Mouse (Mus musculus): Measurements from ENCODE around the gene Rplp0. TPM values are rescaled to one million over a fixed set of nuclear protein-coding genes. Genes with fewer than 3 reads are reported as not detected.
"Not testable (repeated sequence)": the region's sequence is repeated elsewhere in the genome, so short reads cannot be mapped to it uniquely, and the experiment has no call there.

The Rplp0 gene
- polyA plus RNA-seq, 1 experiment from 2014 or later = 1,268 TPM

GRCm38 (mm10) chr5:115574992-115575391 lies 15.7 kb downstream of the Rplp0 start:
- Histone ChIP-seq H3K9ac (ENCODE audit: low read length) (no peak overlapping the region), H3K27ac (replicated peaks in 1 of 2; ENCODE audit: control insufficient read depth in 1 of 2, insufficient read depth in 1 of 2, low read depth in 2 of 2, low read length in 2 of 2) (peak overlapping the region in 1 of 2 experiments; percentile 79; a peak in 2 of 4 replicates)

GRCm38 (mm10) chr5:115577686-115578085 lies 18.4 kb downstream of the Rplp0 start:
- H3K4me2 ChIP-seq (ENCODE audit: low read length); H3K4me3 ChIP-seq (ENCODE audit: control insufficient read depth in 1 of 2, insufficient read depth in 1 of 2, low read depth in 1 of 2, low read length in 2 of 2); H3K9ac ChIP-seq (ENCODE audit: low read length); H3K27me3 ChIP-seq (ENCODE audit: control insufficient read depth, insufficient read depth, low read length); H3K4me1 ChIP-seq (ENCODE audit: control insufficient read depth in 2 of 2, insufficient read depth in 2 of 2, low read length in 2 of 2); H3K27ac ChIP-seq (replicated peaks in 1 of 2; ENCODE audit: control insufficient read depth in 1 of 2, insufficient read depth in 1 of 2, low read depth in 2 of 2, low read length in 2 of 2); ATAC-seq (ENCODE audit: insufficient number of reproducible peaks, insufficient read depth, low FRiP score, low read depth); H3K9me3 ChIP-seq (ENCODE audit: control insufficient read depth, low read length): not testable (repeated sequence)
- peaks cover 90% of the 10 kb centered on the region for H3K36me3 ChIP-seq (ENCODE audit: control insufficient read depth, insufficient read depth, low read length)
- WGBS = 94% methylated on average over 4 of the region's 4 CpGs

More at GRCm38 (mm10) chr5:115574992-115575391, 15.7 kb downstream of the Rplp0 start:
- Histone ChIP-seq H3K27me3 (ENCODE audit: control insufficient read depth, insufficient read depth, low read length) (no peaks in the 10 kb centered on the region), H3K36me3 (ENCODE audit: control insufficient read depth, insufficient read depth, low read length) (peaks cover 79% of the 10 kb centered on the region), H3K9me3 (ENCODE audit: control insufficient read depth, low read length) (no peaks in the 10 kb centered on the region), H3K4me2 (ENCODE audit: low read length) (no peak overlapping the region), H3K4me1 (ENCODE audit: control insufficient read depth in 2 of 2, insufficient read depth in 2 of 2, low read length in 2 of 2) (peaks cover 0 to 14% of the 10 kb centered on the region in 2 experiments; a peak in 3 of 4 replicates), H3K4me3 (ENCODE audit: control insufficient read depth in 1 of 2, insufficient read depth in 1 of 2, low read depth in 1 of 2, low read length in 2 of 2) (no peak overlapping the region)
- WGBS = 59% methylated on average over 8 of the region's 8 CpGs
- ATAC-seq (ENCODE audit: insufficient number of reproducible peaks, insufficient read depth, low FRiP score, low read depth) = no peak

GRCm38 (mm10) chr5:115578922-115579321 lies 19.7 kb downstream of the Rplp0 start:
- Histone ChIP-seq H3K36me3 (ENCODE audit: control insufficient read depth, insufficient read depth, low read length) (peaks cover 99% of the 10 kb centered on the region), H3K27ac (replicated peaks in 1 of 2; ENCODE audit: control insufficient read depth in 1 of 2, insufficient read depth in 1 of 2, low read depth in 2 of 2, low read length in 2 of 2) (no peak overlapping the region), H3K4me2 (ENCODE audit: low read length) (no peak overlapping the region), H3K27me3 (ENCODE audit: control insufficient read depth, insufficient read depth, low read length) (no peaks in the 10 kb centered on the region), H3K9ac (ENCODE audit: low read length) (no peak overlapping the region), H3K4me3 (ENCODE audit: control insufficient read depth in 1 of 2, insufficient read depth in 1 of 2, low read depth in 1 of 2, low read length in 2 of 2) (no peak overlapping the region), H3K4me1 (ENCODE audit: control insufficient read depth in 2 of 2, insufficient read depth in 2 of 2, low read length in 2 of 2) (peaks cover 0 to 10% of the 10 kb centered on the region in 2 experiments; a peak in 3 of 4 replicates), H3K9me3 (ENCODE audit: control insufficient read depth, low read length) (peaks cover 7% of the 10 kb centered on the region)
- 91% methylated on average over 14 of the region's 14 CpGs for WGBS
- ATAC-seq (ENCODE audit: insufficient number of reproducible peaks, insufficient read depth, low FRiP score, low read depth) = no peak

- no peak overlapping the region for H3K4me2 ChIP-seq (ENCODE audit: low read length)
- WGBS = 87% methylated on average over 5 of the region's 5 CpGs
- no peak for ATAC-seq (ENCODE audit: insufficient number of reproducible peaks, insufficient read depth, low FRiP score, low read depth)
- H3K27ac ChIP-seq (replicated peaks in 1 of 2; ENCODE audit: control insufficient read depth in 1 of 2, insufficient read depth in 1 of 2, low read depth in 2 of 2, low read length in 2 of 2) = no peak overlapping the region
- H3K4me1 ChIP-seq (ENCODE audit: control insufficient read depth in 2 of 2, insufficient read depth in 2 of 2, low read length in 2 of 2) = peaks cover 0 to 10% of the 10 kb centered on the region in 2 experiments; a peak in 3 of 4 replicates
- no peak overlapping the region for H3K9ac ChIP-seq (ENCODE audit: low read length)
- no peak overlapping the region for H3K4me3 ChIP-seq (ENCODE audit: control insufficient read depth in 1 of 2, insufficient read depth in 1 of 2, low read depth in 1 of 2, low read length in 2 of 2)
- H3K27me3 ChIP-seq (ENCODE audit: control insufficient read depth, insufficient read depth, low read length) = no peaks in the 10 kb centered on the region
- peaks cover 99% of the 10 kb centered on the region for H3K36me3 ChIP-seq (ENCODE audit: control insufficient read depth, insufficient read depth, low read length)
- peaks cover 7% of the 10 kb centered on the region for H3K9me3 ChIP-seq (ENCODE audit: control insufficient read depth, low read length)
Measured at GRCm38 (mm10) chr5:115579363-115579762, 20.1 kb downstream of the Rplp0 start.

GRCm38 (mm10) chr5:115580229-115581001 lies 21.1 kb downstream of the Rplp0 start:
- Histone ChIP-seq H3K36me3 (ENCODE audit: control insufficient read depth, insufficient read depth, low read length) (peaks cover 99% of the 10 kb centered on the region), H3K4me3 (ENCODE audit: control insufficient read depth in 1 of 2, insufficient read depth in 1 of 2, low read depth in 1 of 2, low read length in 2 of 2) (no peak overlapping the region), H3K4me1 (ENCODE audit: control insufficient read depth in 2 of 2, insufficient read depth in 2 of 2, low read length in 2 of 2) (no peaks in the 10 kb centered on the region), H3K4me2 (ENCODE audit: low read length) (no peak overlapping the region), H3K27ac (replicated peaks in 1 of 2; ENCODE audit: control insufficient read depth in 1 of 2, insufficient read depth in 1 of 2, low read depth in 2 of 2, low read length in 2 of 2) (no peak overlapping the region), H3K9ac (ENCODE audit: low read length) (no peak overlapping the region), H3K27me3 (ENCODE audit: control insufficient read depth, insufficient read depth, low read length) (no peaks in the 10 kb centered on the region), H3K9me3 (ENCODE audit: control insufficient read depth, low read length) (peaks cover 7% of the 10 kb centered on the region)
- ATAC-seq (ENCODE audit: insufficient number of reproducible peaks, insufficient read depth, low FRiP score, low read depth) = no peak
- 71% methylated on average over 14 of the region's 14 CpGs for WGBS

GRCm38 (mm10) chr5:115581662-115582061 lies 22.4 kb downstream of the Rplp0 start:
- Histone ChIP-seq H3K9me3 (ENCODE audit: control insufficient read depth, low read length) (peaks cover 7% of the 10 kb centered on the region), H3K27me3 (ENCODE audit: control insufficient read depth, insufficient read depth, low read length) (no peaks in the 10 kb centered on the region), H3K4me3 (ENCODE audit: control insufficient read depth in 1 of 2, insufficient read depth in 1 of 2, low read depth in 1 of 2, low read length in 2 of 2) (no peak overlapping the region), H3K4me1 (ENCODE audit: control insufficient read depth in 2 of 2, insufficient read depth in 2 of 2, low read length in 2 of 2) (no peaks in the 10 kb centered on the region), H3K9ac (ENCODE audit: low read length) (no peak overlapping the region), H3K36me3 (ENCODE audit: control insufficient read depth, insufficient read depth, low read length) (peaks cover 100% of the 10 kb centered on the region), H3K4me2 (ENCODE audit: low read length) (no peak overlapping the region), H3K27ac (replicated peaks in 1 of 2; ENCODE audit: control insufficient read depth in 1 of 2, insufficient read depth in 1 of 2, low read depth in 2 of 2, low read length in 2 of 2) (no peak overlapping the region)
- 97% methylated on average over 9 of the region's 9 CpGs for WGBS
- no peak for ATAC-seq (ENCODE audit: insufficient number of reproducible peaks, insufficient read depth, low FRiP score, low read depth)

GRCm38 (mm10) chr5:115585616-115586015 lies 26.3 kb downstream of the Rplp0 start:
- H3K27ac ChIP-seq (replicated peaks in 1 of 2; ENCODE audit: control insufficient read depth in 1 of 2, insufficient read depth in 1 of 2, low read depth in 2 of 2, low read length in 2 of 2) = no peak overlapping the region
- H3K9me3 ChIP-seq (ENCODE audit: control insufficient read depth, low read length) = peaks cover 7% of the 10 kb centered on the region
- H3K4me2 ChIP-seq (ENCODE audit: low read length) = no peak overlapping the region
- no peaks in the 10 kb centered on the region for H3K4me1 ChIP-seq (ENCODE audit: control insufficient read depth in 2 of 2, insufficient read depth in 2 of 2, low read length in 2 of 2)
- peaks cover 100% of the 10 kb centered on the region for H3K36me3 ChIP-seq (ENCODE audit: control insufficient read depth, insufficient read depth, low read length)
- no peak for ATAC-seq (ENCODE audit: insufficient number of reproducible peaks, insufficient read depth, low FRiP score, low read depth)
- WGBS = 93% methylated on average over 12 of the region's 12 CpGs
- no peaks in the 10 kb centered on the region for H3K27me3 ChIP-seq (ENCODE audit: control insufficient read depth, insufficient read depth, low read length)
- no peak overlapping the region for H3K9ac ChIP-seq (ENCODE audit: low read length)
- no peak overlapping the region for H3K4me3 ChIP-seq (ENCODE audit: control insufficient read depth in 1 of 2, insufficient read depth in 1 of 2, low read depth in 1 of 2, low read length in 2 of 2)
